Mouse (Mus musculus): ENCODE measurements around the gene Bst1. TPM values are rescaled to one million over a fixed set of nuclear protein-coding genes. Genes with fewer than 3 reads are reported as not detected.

Bst1 gene
- 1.7 TPM in 1 of 2 replicates, not detected in the other for total RNA-seq (2014; fragmentation: Nextera tagmentation)
- total RNA-seq (2017): 0.38 TPM in 1 of 2 replicates, not detected in the other

DNA sequence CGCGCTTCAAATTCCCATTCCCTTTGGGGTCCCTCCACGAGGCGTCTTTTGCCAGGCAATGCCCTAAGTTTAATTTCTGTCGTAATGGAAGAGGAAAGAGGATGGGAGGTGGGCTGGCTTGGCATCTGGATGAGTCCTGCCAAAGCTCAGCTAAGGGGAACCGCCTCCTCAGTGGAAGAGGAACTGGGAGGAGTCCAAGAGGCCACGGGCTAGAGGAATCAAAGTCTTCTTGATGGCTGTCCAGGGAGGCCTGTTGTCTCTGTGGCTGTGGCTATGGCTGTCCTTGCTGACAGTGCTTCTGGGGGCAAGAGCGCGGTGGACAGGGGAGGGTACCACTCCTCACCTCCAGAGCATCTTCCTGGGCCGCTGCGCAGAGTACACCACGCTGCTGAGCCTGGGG, at the start of gene Bst1:
TSS of gene Bst1 (plus strand) at position 191 of the 400 bp plus-strand sequence.
- no peak for ATAC-seq (replicated peaks; ENCODE audit: low FRiP score, low TSS enrichment, poor library complexity, severe bottlenecking)

DNA sequence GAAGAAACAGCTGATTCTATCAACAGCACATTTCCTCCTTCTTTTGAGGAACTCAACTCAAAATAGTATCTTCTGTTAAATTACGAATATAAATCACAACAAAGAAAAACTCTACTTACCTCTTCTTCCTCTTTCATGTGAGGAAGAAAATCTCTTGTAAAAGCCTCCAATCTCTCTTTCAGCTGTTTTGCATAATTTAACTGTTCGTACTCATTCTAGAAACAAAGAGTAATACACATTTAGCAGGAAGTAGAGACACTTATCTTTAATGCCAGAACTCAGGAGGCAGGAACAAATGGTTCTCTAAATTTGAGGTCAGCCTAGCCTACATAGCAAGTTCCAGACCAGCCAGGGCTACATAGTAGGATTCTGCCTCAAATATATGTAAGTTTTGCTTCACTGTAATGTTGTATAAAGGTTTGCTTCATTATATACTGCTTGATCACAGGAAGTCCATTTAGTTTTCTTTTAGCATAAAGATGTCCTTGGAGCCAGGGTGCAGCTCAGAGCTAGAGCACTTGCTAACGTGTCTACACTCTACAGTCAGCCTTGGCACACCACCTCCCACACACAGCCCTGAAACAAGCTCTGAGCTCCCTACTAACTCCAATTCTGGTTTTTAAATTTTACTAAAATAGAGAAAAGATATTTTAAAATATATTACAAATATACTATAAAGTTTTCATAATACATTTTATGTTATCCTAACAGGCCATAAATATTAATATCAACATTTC, 47.9 kb upstream of the Bst1 start:
- ATAC-seq (replicated peaks; ENCODE audit: low FRiP score, low TSS enrichment, poor library complexity, severe bottlenecking): no peak

DNA sequence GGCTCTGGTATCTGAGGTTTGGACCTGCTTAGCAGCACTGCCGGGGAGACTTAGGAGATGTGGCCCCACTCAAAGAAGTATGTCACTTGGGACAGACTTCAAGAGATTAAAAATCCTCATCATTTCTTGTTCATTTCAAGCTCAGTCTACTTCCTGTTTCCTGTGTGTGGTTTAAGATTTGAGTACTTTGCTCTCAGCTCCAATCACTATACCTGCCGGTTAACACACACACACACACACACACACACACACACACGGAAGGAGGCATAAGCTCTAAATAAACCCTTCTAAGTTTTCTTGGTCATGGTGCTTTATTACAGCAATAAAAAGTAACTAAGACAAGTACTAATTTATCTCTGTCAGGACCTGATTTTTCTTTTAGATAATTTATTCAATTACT, 47.1 kb upstream of the Bst1 start:
- ATAC-seq (replicated peaks; ENCODE audit: low FRiP score, low TSS enrichment, poor library complexity, severe bottlenecking): no peak

DNA sequence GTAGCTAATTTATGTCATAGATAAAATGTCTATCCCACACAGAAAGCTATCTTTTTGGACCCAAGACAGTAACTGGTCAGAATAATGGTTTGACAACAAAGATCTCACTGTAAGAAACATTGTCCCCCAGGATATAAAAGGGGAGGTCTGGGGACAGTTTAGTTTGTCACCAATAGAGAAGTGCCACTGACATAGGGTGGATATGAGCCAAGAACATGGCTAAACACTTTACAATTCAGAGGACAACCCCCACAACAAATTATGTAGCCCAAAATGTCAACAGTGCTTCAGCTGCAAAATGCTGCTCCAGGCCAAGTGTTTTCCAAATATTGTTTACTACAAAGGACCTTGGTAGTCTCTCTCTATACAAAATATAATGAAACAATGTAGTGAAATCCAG, 42.3 kb upstream of the Bst1 start:
- ATAC-seq (replicated peaks; ENCODE audit: low FRiP score, low TSS enrichment, poor library complexity, severe bottlenecking): no peak

DNA sequence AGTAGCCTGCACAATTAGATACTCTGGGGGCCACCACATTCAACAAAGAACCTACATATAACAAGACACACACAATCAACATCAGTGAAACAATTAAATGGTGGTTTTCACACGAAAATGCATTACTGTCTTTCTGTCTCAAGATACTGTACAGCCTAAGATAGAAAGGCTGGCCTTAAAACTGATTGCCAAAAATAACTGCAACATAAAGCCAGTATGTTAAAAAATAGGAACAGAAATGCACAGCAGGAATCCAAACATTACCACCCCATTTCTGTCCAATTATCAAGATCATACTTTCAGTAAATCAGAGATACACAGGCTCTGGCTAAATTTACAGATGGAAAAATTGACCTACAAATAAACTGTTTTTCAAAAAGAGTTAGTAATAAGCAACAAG, 41.7 kb upstream of the Bst1 start:
- ATAC-seq (replicated peaks; ENCODE audit: low FRiP score, low TSS enrichment, poor library complexity, severe bottlenecking): no peak

DNA sequence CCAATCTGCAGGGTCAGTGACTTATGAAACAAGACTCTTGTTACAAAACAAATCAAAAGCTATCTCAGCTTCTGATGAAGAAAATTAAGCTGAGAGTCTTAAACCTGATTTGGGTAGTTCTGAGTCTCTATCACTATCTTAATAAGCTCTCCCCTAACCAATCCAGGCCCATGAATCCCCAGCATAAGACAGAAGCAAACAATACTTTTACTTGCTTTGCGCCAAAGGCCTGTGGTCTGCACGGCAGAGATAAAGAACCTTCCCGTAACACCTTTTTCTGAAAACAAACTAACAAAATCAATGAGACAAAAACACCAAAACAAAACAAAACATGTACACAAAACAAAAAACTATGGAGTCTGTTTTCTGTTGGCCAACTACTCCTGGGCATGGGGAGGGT, 40.1 kb upstream of the Bst1 start:
- peak; percentile 50; the same call in 1 of the 2 replicates for ATAC-seq (replicated peaks; ENCODE audit: low FRiP score, low TSS enrichment, poor library complexity, severe bottlenecking)

DNA sequence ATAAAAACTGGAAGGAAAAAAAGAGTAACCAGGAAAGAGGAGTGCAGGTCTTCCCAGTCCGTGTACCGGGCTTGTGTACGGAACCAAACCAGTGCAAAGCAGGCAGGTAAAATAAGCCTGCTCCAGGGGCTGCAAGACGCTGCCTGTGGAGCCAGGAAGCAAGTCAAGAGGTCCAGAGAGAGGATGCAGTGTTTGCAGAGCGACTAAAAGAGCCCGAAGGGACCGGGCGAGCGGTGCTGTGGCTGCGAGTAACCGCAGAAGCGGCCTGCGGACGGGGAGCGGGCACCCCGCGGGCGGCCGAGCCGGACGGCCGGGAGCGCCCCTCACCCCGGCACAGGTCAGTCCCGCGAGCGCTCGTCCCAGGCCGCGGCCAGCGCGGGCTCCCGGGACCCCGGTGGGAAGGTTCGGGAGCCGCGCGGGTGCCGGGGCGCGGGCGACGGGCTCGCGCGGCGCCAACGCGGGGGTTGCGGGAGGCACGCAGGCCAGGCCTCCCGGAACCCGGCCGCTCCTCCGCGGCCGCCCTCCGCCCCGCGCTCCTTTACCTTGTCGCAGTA, 37.2 kb upstream of the Bst1 start:
- peak; percentile 33 for ATAC-seq (replicated peaks; ENCODE audit: low FRiP score, low TSS enrichment, poor library complexity, severe bottlenecking)

DNA sequence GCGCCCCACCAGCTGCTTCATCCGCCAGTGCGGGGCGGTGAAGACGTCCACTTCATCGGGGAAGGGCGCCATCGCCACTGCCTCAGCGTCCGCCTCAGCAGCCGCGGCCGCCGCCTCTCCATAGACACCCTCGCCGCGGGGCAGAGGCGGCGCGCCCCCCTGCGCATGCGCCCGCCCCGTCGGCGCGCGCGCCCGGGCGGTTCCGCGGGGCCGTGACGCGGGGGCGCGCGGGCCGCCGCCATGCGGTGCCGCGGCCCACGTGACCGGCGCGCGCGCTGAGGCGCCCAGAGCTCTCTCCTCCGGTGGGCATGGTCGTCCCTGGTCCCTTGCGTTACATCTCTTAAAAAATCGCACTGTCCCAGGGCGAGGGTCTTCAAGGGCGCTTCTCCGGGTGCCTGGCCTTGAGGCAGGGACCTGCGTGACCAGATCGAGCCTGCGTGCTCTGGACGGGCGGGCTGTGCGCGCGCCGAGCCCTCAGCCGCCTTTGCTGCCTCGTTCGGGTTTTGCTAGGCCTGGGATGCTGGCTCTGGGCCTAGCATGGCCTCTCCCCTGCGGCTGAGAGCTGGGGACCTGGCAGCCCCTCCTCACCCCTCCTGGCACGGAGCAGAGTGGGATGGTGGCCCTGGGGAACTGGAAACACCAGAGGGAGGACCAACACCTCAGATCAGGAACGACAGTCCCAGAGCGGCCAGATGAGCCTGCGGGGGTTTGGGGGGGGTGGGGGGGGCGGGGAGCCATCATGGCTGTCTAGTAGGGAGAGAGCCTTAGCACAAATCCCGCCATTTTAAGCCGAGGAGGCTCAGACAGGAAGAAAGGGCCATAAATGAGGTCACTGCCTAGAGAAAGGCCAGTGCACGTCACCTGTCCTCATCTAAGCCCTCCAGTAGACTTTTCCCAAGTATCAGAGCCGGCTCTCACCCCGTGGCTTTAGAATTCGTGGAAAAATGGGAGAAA, 36.4 kb upstream of the Bst1 start:
- peak; percentile 80 for ATAC-seq (replicated peaks; ENCODE audit: low FRiP score, low TSS enrichment, poor library complexity, severe bottlenecking)

DNA sequence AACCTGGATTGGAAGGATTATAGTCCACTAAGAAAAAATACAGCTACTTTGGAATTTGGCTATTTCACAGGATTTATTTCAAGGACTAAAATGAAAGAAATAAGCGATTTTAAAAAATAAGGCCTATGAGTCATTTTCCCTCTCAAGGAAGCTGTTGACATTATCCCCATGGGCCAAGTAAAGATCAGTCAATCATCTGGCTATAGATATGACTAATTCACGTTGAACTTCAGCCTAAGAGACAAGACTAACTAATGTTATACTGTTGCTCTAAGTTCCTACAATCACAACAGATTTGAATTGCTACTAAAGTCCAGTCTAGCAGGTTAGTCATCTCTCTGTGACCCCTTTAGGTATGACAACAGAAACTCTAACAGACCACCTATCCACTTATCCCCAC, 34.7 kb upstream of the Bst1 start:
- ATAC-seq (replicated peaks; ENCODE audit: low FRiP score, low TSS enrichment, poor library complexity, severe bottlenecking): no peak

DNA sequence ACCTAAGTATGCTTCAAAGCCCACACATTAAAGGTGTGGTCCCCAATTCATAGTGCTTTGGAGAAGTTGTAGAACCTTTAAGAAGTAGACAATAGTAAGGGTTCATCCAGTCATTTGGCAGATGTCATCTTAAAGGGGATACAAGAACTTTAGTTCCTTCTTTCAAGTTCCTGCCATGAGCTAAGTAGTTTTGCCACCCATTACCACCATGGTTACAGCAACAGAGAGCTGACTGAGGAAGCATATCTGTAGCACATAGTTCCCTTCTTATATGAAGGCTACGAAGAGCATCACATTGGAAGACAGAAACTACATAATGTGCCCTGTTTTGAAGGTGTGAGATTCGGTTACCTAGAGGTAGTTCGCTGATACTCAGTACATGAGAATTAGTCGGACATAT, 32.1 kb upstream of the Bst1 start:
- no peak for ATAC-seq (replicated peaks; ENCODE audit: low FRiP score, low TSS enrichment, poor library complexity, severe bottlenecking)

DNA sequence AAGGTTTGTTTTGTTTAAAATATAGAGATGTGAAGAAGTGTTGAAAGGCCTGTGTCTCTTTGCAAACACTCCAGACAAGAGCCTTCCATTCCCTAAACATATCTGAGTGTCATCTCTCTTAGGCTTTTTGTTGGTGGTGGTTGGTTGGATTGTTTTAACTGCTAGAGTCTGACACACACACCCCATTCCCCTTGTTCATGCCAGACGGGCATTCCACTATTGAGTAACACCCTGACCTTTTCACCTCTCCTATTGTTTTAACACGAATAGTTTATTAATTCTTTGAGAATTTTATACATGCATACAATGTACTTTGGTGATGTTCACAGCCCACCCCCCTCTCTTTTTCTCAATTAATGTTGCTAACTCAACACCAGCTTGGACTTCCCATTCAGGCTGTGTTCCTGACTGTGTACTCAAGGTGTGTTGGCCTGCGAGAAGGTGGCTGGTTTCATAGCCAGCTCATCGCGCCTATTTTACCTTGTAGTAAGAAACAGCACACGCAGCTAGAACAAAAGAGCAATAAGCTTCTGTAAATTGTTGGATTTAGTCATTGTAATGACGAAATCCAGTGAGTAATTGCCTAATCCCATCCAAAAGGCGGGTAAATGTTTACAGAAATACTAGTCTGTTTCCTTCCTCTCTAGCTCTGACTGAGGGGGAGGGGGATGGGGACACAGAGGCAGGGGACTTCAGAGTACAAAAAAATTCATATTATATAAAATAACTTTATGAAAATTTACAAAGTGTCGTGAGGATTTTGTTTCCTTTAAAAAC, 30.5 kb upstream of the Bst1 start:
- ATAC-seq (replicated peaks; ENCODE audit: low FRiP score, low TSS enrichment, poor library complexity, severe bottlenecking): no peak

DNA sequence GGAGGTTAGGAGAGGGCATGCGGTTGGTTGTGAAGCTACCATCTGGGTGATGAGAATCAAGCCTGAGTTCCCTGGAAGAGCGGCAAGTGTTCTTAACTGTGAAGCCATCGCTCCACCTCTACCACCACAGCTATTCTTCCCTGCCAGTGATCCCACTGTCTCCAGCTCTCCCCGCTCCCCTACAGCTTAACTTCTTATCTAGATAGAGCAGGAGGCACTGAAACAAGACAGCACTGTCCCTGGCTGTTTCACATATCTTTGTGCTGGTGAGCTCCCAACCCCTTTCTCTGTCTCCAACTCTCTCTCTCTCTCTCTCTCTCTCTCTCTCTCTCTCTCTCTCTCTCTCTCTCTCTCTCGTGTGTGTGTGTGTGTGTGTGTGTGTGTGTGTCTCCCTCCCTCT, 26.3 kb upstream of the Bst1 start:
- ATAC-seq (replicated peaks; ENCODE audit: low FRiP score, low TSS enrichment, poor library complexity, severe bottlenecking): 0 out of 2 replicates have a peak, but pooled peaks have one; percentile 55

DNA sequence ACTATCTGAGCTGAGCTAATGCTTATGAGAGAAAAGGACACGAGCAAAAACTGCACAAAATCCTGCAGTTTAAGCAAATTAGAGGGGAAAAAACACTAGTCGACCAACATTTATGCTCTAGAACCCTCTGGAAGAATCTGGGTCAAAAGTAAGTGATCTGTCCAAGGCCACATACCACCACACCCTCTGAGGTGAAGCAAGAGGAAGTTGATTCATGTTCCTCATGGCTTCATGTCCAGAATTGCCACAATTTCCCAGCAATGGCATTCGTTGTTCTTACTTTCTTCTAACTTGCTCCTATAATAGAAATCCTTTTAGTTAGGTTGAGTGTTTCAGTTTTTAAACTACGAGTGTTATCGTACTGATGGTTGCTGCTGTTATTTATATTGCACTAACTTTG, 19.2 kb upstream of the Bst1 start:
- no peak for ATAC-seq (replicated peaks; ENCODE audit: low FRiP score, low TSS enrichment, poor library complexity, severe bottlenecking)

DNA sequence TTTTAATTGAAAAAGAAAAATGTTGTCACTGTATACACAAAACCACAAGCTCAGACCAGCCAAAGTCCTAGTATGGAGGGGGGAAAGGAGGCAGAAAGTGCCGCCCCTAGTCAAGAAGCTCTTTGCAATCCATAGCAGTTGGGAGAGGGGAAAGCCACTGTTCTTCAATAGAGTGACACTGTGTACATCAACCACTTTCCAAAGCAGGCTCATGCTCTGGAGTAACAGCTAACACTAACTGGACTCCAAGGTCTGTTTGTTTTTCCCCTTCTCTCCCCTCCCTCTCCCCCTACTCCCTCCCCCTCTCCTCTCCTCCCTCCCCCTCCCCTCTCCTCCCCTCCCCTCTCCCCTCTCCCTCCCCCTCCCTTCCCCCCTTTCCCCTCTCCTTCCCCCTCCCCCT, 18.0 kb upstream of the Bst1 start:
- ATAC-seq (replicated peaks; ENCODE audit: low FRiP score, low TSS enrichment, poor library complexity, severe bottlenecking): no peak

DNA sequence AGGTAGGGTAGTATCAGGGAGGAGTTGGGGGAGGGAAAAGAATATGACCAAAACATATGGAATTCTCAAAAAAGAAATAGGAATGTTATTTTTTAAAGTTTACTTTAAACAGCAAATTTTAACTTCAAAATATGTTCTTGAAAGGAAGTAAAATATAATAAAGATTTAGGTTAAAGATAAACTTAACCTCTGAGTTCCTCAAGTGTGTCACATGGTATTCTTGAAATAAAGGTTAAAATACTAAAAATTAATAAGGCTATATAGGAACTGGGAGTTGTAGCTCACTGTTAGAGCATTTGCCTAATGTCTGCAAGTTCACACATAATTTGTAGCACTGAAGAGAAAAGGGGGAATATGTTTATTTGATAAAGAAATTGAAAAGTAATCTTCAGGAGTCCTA, 17.4 kb upstream of the Bst1 start:
- ATAC-seq (replicated peaks; ENCODE audit: low FRiP score, low TSS enrichment, poor library complexity, severe bottlenecking): no peak

DNA sequence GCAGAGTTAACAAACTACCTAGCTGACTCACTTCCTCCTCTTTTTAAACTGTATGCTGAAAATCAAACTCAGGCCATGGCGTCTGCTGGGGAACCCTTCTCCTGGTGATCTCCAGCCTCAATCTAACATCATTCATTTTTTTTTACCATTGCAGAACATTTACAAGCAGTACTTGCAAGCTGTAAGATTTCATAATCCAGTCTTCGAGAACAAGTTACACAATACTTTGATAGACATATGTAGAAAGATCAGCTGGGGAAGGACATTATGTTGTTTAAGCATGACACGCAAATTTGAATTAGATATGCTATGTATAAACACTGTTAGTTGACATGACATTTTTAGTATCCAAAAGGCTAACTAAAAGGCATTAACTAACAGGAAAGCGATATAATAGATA, 16.9 kb upstream of the Bst1 start:
- no peak for ATAC-seq (replicated peaks; ENCODE audit: low FRiP score, low TSS enrichment, poor library complexity, severe bottlenecking)

DNA sequence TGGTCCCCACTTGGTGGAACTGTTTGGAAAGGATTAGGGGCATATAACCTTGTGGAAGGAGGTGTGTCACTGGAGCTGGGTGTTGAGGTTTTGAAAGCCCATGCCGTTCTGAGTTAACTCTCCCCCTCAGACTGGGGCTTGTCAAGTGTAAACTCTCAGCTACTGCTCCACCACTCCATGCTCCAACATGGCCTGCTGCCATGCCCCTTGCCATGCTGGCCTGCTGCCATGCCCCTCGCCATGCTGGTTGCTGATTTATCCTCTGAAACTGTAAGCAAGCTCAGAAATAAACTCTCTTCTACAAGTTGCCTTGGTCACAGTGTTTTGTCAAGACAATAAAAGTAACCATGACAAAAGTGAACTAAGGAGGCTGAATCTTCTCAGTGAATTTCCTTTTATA, 13.3 kb upstream of the Bst1 start:
- ATAC-seq (replicated peaks; ENCODE audit: low FRiP score, low TSS enrichment, poor library complexity, severe bottlenecking): no peak

DNA sequence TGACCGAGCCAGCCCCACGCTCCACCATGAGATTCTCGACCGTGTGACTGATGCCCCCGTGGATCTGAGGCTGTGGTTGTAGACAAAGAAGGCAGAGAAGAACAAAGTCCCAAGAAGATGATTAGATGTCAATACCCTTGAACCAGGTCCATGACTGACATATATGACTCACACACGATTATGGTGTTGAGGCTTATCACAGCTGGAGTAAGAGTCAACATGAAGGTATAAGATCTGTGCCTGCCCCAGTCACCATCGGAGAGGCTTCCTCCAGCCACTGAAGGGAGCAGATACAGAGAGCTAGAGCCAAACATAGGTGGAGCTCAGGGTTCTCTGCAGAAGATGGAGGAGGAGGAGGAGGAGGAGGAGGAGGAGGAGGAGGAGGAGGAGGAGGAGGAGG, 12.3 kb upstream of the Bst1 start:
- no peak for ATAC-seq (replicated peaks; ENCODE audit: low FRiP score, low TSS enrichment, poor library complexity, severe bottlenecking)

DNA sequence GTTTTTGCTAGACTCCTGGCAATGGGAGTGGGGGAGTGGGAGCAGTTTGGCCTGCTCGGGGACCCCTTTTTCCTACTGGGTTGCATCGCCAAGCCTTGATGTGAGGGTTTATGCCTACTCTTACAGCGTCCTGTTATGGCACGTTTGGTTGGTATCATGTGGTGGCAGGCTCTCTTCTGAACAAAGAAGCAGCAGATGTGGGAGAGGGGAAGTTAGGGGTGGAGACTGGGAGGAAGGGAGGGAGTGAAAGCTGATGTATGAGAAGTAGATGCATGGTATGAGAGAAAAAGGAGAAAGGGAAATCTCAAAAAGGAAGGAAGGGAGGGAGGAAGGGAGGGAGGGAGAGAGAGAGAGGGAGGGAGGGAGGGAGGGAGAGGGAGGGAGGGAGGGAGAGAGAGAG, 11.8 kb upstream of the Bst1 start:
- ATAC-seq (replicated peaks; ENCODE audit: low FRiP score, low TSS enrichment, poor library complexity, severe bottlenecking): no peak
